Mouse (Mus musculus): ENCODE measurements at regions not wholly inside any gene's neighbourhood (a gene's known extent, or its start where the extent isn't known, plus 50 kb on each side); places are given as distances from the start of the nearest gene placed in this dataset.

GRCm38 (mm10) chr9:43987957-43988356 is 55.2 kb upstream of the Thy1 start:
- intact Hi-C loops (cut with DNase I), result loop anchor here (5.0 to 10.0 kb wide), 2 partner anchors 79 to 247 kb away; partner anchors contain the start of genes Cbl and Usp2
- DNase-seq (ENCODE audit: extremely low spot score in 1 of 2, low spot score in 2 of 2), result no peak
- no peak overlapping the region for H3K27ac ChIP-seq
- TF ChIP-seq CTCF (IDR thresholded peaks at IDR 0.05), result no peak
- H3K4me3 ChIP-seq, result no peak overlapping the region

DNA sequence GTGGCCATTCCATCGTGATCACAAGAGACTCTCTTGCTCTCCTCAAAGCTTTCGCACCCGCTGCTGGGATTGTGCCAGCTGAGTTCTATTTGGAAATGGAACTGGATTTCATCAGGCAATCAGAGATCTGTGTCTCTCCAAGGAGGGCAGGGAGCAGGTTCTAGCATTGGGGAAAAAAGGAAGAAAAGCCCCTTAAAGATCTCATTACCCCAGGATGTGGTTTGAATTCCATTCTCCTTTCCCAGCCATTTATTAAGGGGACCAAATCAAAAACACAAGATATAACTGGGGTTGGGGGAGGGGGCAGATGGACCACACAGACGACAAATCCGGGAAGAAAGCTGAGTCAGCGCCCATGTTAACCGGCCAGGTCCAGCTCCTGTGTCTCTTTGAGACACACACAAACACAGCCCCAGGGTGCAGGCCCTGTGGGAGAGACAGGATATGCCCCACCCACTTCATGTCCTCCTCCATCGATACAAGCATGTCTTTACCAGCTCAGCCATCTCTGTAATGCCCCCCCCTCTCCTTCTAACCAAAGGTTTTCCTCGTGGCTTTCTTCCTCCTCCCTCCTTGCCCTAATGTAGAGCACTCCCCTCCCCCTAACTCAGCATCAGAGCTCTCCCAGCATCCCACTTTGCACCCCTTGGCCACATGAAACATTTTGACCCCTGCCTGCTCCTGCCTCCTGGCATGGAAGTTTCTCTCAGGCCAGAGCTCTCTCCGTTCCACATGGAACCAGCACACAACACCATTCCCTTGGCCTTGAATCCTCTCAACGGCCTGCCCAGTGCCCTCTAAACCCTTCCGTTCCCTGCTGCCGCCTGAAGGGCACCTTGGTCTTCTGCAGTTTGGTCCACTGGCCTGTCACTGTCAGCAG is 54.0 kb upstream of the Thy1 start:
- no peak overlapping the region for H3K27ac ChIP-seq
- intact Hi-C loops (cut with DNase I), result loop anchor here (5.0 to 10.0 kb wide), 2 partner anchors 78 to 246 kb away; partner anchors contain the start of genes Cbl and Usp2
- no peak for TF ChIP-seq CTCF (IDR thresholded peaks at IDR 0.05)
- DNase-seq (ENCODE audit: extremely low spot score in 1 of 2, low spot score in 2 of 2), result no peak
- H3K4me3 ChIP-seq, result no peak overlapping the region

- intact Hi-C loops (cut with DNase I), result no loop called here
- Histone ChIP-seq H3K4me3 (no peak overlapping the region), H3K27ac (no peak overlapping the region)
- no peak for TF ChIP-seq CTCF (IDR thresholded peaks at IDR 0.05)
- DNase-seq (ENCODE audit: extremely low spot score in 1 of 2, low spot score in 2 of 2), result no peak
Measured at GRCm38 (mm10) chr9:43990124-43990523, 53.1 kb upstream of the Thy1 start.

DNA sequence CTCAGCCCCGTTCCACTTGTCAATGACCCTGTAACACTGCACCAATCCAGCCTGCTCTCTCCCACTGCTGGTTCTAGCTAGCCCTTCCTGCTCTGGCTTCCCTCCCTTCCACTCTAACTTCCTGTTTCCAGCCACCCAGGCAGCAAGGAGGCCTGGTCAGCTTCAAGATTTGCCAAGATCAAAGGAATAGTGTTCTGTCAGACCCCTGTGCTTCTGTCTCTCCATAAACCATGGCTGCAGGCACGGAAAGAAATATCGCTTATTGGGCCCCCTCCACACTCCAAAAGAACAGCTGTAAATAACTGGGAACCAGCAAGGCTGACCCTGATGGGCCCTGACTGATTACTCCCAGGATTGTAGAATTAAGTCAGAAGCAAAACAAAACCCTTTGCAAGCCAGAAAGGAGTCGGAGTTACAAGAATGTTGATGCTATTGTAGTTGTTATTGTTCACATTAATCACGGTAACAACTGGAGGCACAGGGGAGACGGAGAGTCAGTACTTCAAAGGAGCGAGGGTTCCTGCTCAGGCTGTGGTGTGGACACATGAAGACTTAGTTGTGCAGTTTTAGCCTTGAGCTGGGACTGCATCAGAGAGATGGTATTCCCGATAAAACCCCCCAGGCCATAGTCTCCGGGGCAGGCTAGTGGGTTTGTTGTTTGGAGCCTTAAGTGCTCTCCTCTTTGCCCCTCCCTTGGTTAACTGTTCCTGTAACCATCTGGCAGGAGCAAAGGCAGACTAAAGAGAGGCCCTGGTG is 49.8 kb upstream of the Thy1 start:
- TF ChIP-seq CTCF (IDR thresholded peaks at IDR 0.05), result no peak
- intact Hi-C loops (cut with DNase I), result no loop called here
- no peak for DNase-seq (ENCODE audit: extremely low spot score in 1 of 2, low spot score in 2 of 2)
- H3K27ac ChIP-seq, result no peak overlapping the region
- H3K4me3 ChIP-seq, result no peak overlapping the region

All from left cerebral cortex, adult 2 months (tissue).